Mouse (Mus musculus) cerebellum, adult 2 months (tissue): ENCODE measurements around the gene Aamp.

Experiments used
- CTCF ChIP-seq: fragments of 200-500 bp; IDR thresholded peaks from 2 replicates; pipeline ENCODE4 v1.5.1; 2011; ENCODE audit warnings: low read depth, mild to moderate bottlenecking, control low read depth, low read length, moderate library complexity, borderline replicate concordance; ENCODE audit not compliant: insufficient read depth
- POLR2A ChIP-seq: fragments of 200-500 bp; IDR thresholded peaks from 2 replicates; pipeline ENCODE4 v1.6.1; 2011; ENCODE audit warnings: low read length, control low read depth, borderline replicate concordance; ENCODE audit not compliant: insufficient read depth

- TF ChIP-seq CTCF = no peak
- no peak for TF ChIP-seq POLR2A
Measured at GRCm38 (mm10) chr1:74281372-74281771, 3.2 kb downstream of the Aamp start.
